Mouse (Mus musculus) brain, adult 10 weeks (tissue): ENCODE measurements around the gene Spem2. TPM values are rescaled to one million over a fixed set of nuclear protein-coding genes. Genes with fewer than 3 reads are reported as not detected.

ENCODE experiments used
- polyA plus RNA-seq: library from polyadenylated mRNA; stranded (reverse); fragments of 350-450 nt; fragmentation: Illumina TruSeq; extraction: RNeasy Lipid Tissue Mini Kit (QIAGEN cat#74804); gene quantifications from one replicate; pipeline ENCODE4 v1.2.3, GENCODE M21; 2015; ENCODE audit warnings: low read depth, low replicate concordance

The Spem2 gene
- not detected for polyA plus RNA-seq

DNA sequence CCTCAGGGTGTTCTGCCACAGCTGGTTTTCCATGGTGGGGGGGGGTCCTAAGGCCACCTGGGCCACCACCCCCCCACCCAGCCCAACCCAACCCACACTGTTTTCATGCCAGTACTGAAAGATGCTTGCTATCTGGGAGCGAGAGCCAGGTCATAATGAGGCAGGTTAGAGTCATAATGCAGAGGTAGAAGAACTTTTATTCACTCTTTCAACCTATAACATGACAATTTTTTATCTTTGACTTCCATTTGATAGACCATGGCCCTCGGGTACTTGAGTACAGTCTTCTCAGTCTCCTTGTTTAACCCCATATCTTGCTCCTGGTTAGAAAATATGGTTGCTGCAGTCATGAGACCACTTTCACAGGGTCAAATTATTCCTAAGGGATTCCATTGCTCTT is at the start of gene Spem2:
Spem2 (minus strand) TSS at position 101 of the 400 bp plus-strand sequence.

GRCm38 (mm10) chr11:69858113-69858998 is 40.1 kb upstream of the Spem2 start, which contains the start of gene Tnk1:
Tnk1 (minus strand) TSS chr11:69858730.

GRCm38 (mm10) chr11:69846198-69846680 is 28.0 kb upstream of the Spem2 start, which contains the start of gene Plscr3:
Plscr3 (plus strand) TSS chr11:69846376.

DNA sequence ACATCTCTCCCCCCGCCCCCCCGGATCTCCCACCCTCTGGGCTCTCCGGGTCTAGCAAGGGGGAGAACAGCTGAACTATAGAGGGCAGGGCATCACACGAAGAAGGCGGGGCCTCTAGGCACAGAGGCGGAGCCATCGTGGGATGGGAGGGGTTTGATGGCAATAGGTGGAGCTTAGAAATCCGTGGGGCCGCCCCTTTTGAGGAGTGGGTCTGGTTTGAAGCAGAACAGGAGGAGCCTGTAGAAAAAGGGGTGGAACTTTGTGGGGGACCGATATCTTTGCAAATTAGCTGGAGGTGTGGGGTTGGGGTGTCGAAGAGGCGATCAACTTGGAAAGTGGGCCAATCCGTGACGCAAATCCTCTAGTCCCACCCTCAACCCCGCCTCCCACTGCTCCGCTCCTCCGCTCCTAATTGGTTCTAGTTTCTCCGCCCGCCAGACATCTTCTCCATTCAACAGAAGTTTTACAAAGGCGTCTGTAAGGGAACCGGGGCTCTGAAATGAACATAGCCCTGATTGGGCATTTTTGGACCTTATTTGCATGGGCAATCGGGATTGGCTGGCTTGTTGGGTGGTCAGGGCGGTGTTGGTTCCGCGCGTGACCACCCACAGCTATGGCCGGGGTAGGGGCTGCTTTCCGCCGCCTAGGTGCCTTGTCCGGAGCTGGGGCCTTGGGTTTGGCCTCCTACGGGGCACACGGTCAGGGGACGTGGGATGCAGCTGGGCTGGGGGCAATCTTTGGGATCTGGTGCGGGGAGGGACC is 19.9 kb upstream of the Spem2 start, which contains the start of gene Tmem256:
Tmem256 (plus strand) TSS at position 563 of the 762 bp plus-strand sequence.

GRCm38 (mm10) chr11:69837604-69837951 is 19.3 kb upstream of the Spem2 start, which contains the start of gene Nlgn2:
Nlgn2 (minus strand) TSS chr11:69837784.

DNA sequence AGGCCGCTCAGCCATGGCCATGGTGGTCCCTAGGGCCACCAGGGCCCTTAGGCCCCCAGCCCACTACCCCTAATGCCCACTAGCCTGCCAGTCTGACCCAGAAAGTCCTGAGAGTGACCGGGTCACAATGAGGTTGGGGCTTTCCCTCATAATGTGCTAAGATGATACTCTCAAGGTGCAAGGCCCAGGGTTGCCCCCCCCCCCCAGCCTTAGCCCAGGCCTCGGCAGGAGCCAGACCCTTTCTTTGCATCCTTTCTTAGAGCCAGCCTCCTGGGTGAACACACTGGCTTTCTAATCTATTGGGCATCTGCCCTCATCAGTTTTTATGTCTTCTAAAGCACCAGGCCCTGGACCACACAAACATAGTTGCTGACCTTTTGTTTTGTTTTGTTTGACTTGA is 3.8 kb upstream of the Spem2 start, which contains the start of gene Spem1:
Spem1 (minus strand) TSS at position 101 of the 400 bp plus-strand sequence.

GRCm38 (mm10) chr11:69815155-69815554 is 3.1 kb downstream of the Spem2 start, which contains the start of gene Gm39566:
Gm39566 (minus strand) TSS chr11:69815298.

GRCm38 (mm10) chr11:69804972-69805909 is 13.0 kb downstream of the Spem2 start, which contains the start of gene Tmem102:
Tmem102 (minus strand) TSS chr11:69805624.

DNA sequence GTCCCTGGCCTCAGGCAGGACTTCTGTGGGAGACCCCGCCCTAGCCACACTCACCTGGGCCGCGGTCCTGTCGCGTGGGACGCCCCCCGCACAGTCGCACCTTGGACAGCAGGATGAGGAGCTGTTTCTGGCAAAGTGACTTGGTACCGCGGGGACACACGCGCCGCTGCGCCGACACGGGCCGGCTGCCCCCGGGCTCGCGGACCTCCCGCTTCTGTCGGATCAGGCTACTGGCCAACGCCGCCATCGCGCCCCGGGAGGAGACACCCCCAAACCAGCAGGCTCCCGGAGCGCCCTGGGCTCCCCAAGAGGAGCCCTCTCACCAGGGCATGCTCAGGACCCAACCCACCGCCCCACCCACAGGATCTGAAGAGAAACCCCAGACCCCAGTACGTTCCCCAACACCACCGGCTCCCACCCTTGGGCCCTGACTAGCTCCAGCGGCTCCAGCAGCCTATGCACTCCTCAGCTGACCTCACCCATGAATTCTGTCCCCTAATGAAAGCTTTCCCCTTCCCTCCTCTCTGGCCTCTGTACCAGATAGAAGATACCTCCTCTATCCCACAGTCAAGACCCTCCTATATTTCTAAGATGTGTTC is 16.8 kb downstream of the Spem2 start, which contains the start of gene Fgf11:
Fgf11 (minus strand) TSS at position 479 of the 599 bp plus-strand sequence.

GRCm38 (mm10) chr11:69795168-69795982 is 22.9 kb downstream of the Spem2 start, which contains the start of gene Chrnb1:
Chrnb1 (minus strand) TSS chr11:69795943.

Other genes with a start within 250 kb of the Spem2 start
- 12.1 TPM for gene Wrap53, start 238.2 kb downstream of the Spem2 start, polyA plus RNA-seq
- 21.0 TPM for gene Trp53, start 238.1 kb downstream of the Spem2 start, polyA plus RNA-seq
- 372 TPM for gene Atp1b2, start 212.5 kb downstream of the Spem2 start, polyA plus RNA-seq
- not detected for gene Shbg, start 200.6 kb downstream of the Spem2 start, polyA plus RNA-seq
- gene Sat2, start 196.4 kb downstream of the Spem2 start, polyA plus RNA-seq: 20.6 TPM
- gene Fxr2, start 185.5 kb downstream of the Spem2 start, polyA plus RNA-seq: 92.2 TPM
- gene Sox15, start 163.2 kb downstream of the Spem2 start, polyA plus RNA-seq: not detected
- gene Mpdu1, start 155.8 kb downstream of the Spem2 start, polyA plus RNA-seq: 97.8 TPM
- gene Cd68, start 152.3 kb downstream of the Spem2 start, polyA plus RNA-seq: 18.2 TPM
- gene Eif4a1, start 146.0 kb downstream of the Spem2 start, polyA plus RNA-seq: 435 TPM
- 110 TPM for gene Senp3, start 136.4 kb downstream of the Spem2 start, polyA plus RNA-seq
- 4.0 TPM for gene Tnfsf13, start 132.7 kb downstream of the Spem2 start, polyA plus RNA-seq
- gene Tnfsf12, start 122.6 kb downstream of the Spem2 start, polyA plus RNA-seq: 14.5 TPM
- 2.1 TPM for gene Tnfsfm13, start 122.4 kb downstream of the Spem2 start, polyA plus RNA-seq
- gene Polr2a, start 59.8 kb downstream of the Spem2 start, polyA plus RNA-seq: 26.2 TPM
- not detected for gene Slc35g3, start 56.5 kb downstream of the Spem2 start, polyA plus RNA-seq
- gene Zbtb4, start 52.6 kb downstream of the Spem2 start, polyA plus RNA-seq: 61.8 TPM
- gene Chrnb1, start 22.5 kb downstream of the Spem2 start, polyA plus RNA-seq: 0.61 TPM
- 16.9 TPM for gene Fgf11, start 16.6 kb downstream of the Spem2 start, polyA plus RNA-seq
- gene Tmem102, start 12.8 kb downstream of the Spem2 start, polyA plus RNA-seq: not detected
- gene Gm39566, start 3.2 kb downstream of the Spem2 start, polyA plus RNA-seq: not detected
- gene Spem1, start 3.7 kb upstream of the Spem2 start, polyA plus RNA-seq: not detected
- gene Nlgn2, start 19.3 kb upstream of the Spem2 start, polyA plus RNA-seq: 101 TPM
- 280 TPM for gene Tmem256, start 20.0 kb upstream of the Spem2 start, polyA plus RNA-seq
- gene Plscr3, start 27.9 kb upstream of the Spem2 start, polyA plus RNA-seq: 18.8 TPM
- not detected for gene Tnk1, start 40.3 kb upstream of the Spem2 start, polyA plus RNA-seq
- not detected for gene Tmem95, start 59.6 kb upstream of the Spem2 start, polyA plus RNA-seq
- 1.7 TPM for gene Kctd11, start 62.9 kb upstream of the Spem2 start, polyA plus RNA-seq
- not detected for gene Acap1, start 77.1 kb upstream of the Spem2 start, polyA plus RNA-seq
- 0.33 TPM for gene 2810408A11Rik, start 82.5 kb upstream of the Spem2 start, polyA plus RNA-seq
- 63.2 TPM for gene Neurl4, start 82.6 kb upstream of the Spem2 start, polyA plus RNA-seq
- 35.4 TPM for gene Gps2, start 95.4 kb upstream of the Spem2 start, polyA plus RNA-seq
- gene Eif5a, start 103.5 kb upstream of the Spem2 start, polyA plus RNA-seq: 640 TPM
- gene Ybx2, start 117.3 kb upstream of the Spem2 start, polyA plus RNA-seq: 4.8 TPM
- gene Slc2a4, start 129.7 kb upstream of the Spem2 start, polyA plus RNA-seq: 1.4 TPM
- gene Cldn7, start 146.3 kb upstream of the Spem2 start, polyA plus RNA-seq: not detected
- gene Ctdnep1, start 162.7 kb upstream of the Spem2 start, polyA plus RNA-seq: 108 TPM
- 115 TPM for gene Elp5, start 164.1 kb upstream of the Spem2 start, polyA plus RNA-seq
- gene Gabarap, start 172.7 kb upstream of the Spem2 start, polyA plus RNA-seq: 346 TPM
- gene Phf23, start 177.3 kb upstream of the Spem2 start, polyA plus RNA-seq: 56.1 TPM
- gene Dvl2, start 182.1 kb upstream of the Spem2 start, polyA plus RNA-seq: 17.5 TPM
- 53.6 TPM for gene Acadvl, start 196.9 kb upstream of the Spem2 start, polyA plus RNA-seq
- 491 TPM for gene Dlg4, start 198.5 kb upstream of the Spem2 start, polyA plus RNA-seq
- gene Asgr1, start 235.6 kb upstream of the Spem2 start, polyA plus RNA-seq: 2.2 TPM